Mouse (Mus musculus) adipocyte (in vitro differentiated cells): ENCODE data around the gene Dync2li1.

ENCODE experiments used
- DNase-seq: peaks from one replicate; pipeline ENCODE4 v3.0.0-alpha.2; 2016; ENCODE audit warnings: low spot score

The Dync2li1 gene

DNA sequence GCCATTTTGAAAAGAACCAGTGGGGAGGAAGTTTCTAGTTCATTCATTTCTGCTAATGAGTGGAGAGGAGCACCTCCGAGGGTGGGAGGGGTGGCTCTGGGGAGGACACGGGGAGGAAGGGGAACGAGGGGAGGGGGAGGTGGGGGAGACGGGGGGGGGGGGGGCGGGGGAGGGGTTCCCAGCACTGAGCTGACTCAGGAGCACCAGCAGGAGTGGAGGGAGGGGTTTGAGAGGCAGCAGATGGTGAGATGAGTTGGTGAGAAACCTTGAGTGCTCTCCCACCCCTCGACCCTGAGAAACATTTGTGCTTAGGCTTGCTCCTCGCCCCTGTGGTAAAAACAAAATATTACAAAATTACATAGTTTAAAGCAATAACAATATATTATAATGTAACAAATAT lies 19.6 kb downstream of the Dync2li1 start:
- DNase-seq = no peak

- no peak for DNase-seq
Observed at GRCm38 (mm10) chr17:84646477-84646876, 20.2 kb downstream of the Dync2li1 start.

DNA sequence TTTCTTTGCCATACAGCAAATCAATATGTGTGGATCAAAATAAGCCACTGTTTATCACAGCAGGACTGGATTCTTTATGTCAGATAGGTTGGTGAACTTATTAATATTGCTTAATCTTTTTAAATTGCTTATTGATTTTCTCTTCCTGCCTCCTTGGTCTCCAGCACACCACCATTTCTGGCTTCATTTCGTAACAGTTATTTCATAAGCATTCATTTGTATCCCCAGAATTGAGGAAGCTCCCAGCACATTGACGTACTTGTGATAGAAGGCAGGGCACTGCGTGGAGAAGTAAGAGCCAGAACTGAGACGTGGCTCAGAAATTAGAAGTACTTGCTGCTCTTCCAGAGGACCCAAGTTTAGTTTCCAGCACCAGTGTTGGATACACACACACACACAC lies 21.3 kb downstream of the Dync2li1 start:
- DNase-seq = no peak

DNA sequence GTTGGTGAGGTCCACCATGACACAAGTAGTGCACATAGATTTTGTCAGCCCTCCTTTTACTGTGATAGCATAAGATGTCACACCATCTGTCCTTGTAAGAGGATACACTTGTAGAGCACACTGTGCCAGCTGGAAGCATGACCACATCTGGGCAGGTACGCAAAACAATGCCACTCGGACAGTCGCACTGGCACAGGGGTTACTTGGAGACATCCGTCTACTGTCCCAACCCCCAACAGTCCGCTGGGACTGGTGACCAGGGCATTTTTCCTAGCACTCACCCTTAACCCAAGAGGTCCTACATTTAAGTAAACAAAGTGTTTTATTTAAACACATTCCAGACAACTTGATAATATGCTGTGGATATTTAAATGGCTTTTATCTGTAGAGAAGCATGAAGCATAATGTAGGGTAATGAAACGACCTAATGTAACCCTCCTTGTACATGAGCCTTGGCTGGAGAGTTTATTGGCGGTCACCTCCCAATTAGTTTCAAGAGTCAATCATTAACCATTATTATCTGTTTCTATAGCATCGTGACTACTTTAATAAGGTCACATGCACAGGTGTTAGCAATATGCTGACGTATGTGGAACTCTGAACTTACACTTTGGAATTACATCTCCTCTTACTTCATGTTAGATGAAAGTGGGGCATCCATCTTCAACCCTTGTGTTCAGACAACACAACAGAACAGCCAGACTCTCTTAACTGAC lies 24.2 kb downstream of the Dync2li1 start:
- DNase-seq = no peak

DNA sequence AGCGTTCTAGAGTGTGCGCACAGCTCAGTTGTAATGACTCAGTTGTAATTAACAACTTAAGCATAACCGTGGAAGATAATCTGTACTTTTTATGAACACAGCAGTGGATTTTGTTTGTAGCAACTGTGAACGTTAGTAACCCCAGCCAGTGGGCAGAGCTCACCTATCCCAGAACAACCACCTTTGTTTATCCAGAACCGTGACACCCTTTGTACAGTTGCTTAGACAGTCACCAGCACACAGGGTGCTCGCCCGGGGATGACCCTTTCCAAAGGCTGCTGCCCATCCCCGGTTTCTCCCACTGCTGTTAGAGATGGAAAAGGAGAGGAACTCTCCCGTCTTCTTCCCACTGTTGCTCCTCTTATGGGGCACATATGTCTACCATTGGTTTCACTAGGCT lies 27.2 kb downstream of the Dync2li1 start:
- no peak for DNase-seq

DNA sequence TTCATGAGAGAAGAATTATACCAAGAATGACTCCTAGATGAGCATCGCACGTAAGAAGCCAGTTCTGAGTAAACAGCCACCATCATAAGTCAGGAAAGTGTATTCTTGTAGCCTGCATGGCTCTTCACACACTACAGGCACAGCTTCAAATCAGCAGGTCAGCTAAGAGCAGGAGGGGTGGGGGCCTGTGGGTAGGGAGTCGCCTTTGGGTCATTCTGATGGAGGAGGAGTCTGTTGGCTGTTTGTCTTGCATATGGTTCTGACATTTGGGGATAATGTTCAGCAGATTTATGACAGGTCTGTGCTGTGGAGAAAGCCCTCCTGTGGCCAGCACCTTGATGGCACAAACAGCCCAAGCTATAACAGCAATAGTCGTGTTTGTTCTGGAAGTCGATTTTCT lies 29.9 kb downstream of the Dync2li1 start:
- DNase-seq = no peak

DNA sequence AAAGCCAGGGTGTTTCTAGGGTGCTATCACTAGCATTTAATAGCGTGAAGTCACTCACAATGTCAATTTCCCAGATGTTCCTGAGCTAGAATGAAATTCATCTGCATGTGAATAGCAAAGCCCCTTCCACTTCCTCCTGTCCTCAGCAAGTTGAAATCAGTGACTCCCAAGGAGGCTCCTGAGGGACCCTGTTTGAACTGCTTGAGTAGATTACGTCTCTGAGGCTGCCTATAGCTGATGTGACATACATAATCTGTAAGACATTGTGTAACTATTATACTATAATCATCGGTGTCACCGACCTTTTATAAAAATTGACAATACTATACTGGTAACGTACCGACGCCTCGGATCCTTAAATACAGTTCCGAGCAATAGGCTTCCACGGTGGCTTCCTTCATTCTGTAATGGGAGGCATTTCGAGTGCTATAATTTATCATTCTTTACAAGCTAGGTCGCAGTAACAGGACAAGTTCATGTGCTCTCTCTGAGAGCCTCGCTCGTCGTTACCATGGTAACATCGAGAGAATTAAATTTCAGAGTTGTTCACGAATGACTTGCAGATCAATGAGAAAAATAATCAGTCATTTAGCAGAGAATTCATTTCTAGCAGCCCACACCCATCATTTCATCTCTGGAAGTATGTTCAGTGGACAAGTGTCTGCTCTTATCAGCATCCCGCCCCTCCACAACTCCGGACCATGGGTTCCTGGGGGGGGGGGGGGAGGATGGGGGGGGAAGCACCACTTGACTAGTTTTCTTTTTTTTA lies 30.5 kb downstream of the Dync2li1 start:
- DNase-seq = no peak

DNA sequence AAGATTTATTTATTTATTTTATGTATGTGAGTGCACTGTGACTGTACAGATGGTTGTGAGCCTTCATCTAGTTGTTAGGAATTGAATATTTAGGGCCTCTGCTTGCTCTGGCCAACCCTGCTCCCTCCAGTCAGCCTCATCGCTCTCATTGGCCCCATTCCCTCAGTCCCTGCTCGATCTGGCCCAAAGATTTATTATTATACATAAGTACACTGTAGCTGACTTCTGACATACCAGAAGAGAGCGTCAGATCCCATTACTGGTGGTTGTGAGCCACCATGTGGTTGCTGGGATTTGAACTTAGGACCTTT lies 31.1 kb downstream of the Dync2li1 start:
- DNase-seq = peak; percentile 24

DNA sequence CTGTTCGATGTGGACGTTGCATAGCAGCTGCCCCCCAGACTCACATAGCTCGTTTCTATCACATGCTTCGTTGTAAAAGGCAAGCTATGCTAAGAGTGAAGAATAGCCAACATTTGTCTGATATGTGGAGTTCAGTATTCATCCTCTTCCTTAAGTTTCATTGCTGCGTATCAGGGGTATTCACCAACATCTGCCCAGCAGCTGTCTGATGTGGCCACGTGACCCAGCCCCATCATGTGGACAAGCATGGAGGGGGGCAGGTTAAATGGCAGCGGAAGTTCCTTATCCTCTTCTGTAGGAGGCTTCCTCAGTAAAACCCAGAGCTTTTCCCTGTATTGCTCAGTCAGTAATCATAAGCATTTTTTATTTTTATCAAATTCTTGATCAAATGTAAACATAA lies 31.5 kb downstream of the Dync2li1 start:
- DNase-seq = no peak

- DNase-seq = no peak
Observed at GRCm38 (mm10) chr17:84658195-84658594, 31.9 kb downstream of the Dync2li1 start.

DNA sequence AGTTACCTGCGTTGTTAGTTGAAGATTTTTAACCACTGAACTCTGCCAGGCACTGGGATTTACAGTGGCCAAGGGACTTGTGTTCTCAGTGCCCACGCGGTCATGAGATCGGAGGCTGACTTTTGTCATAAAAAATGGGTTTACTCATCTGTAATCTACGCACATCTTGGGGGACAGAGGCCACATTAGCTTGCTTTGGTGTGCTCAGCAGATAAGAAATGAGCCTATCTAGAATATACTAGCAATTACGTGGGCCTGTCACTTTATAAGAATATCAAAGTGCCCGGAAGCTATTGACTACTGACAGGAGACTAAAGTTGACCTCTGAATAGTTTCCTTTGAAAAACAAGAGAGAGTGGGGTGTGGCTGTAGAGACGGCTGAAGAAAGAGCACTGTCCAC lies 32.7 kb downstream of the Dync2li1 start:
- DNase-seq = no peak

GRCm38 (mm10) chr17:84665053-84665452 lies 38.8 kb downstream of the Dync2li1 start:
- no peak for DNase-seq

- DNase-seq = no peak
Observed at GRCm38 (mm10) chr17:84665691-84666090, 39.4 kb downstream of the Dync2li1 start.

DNA sequence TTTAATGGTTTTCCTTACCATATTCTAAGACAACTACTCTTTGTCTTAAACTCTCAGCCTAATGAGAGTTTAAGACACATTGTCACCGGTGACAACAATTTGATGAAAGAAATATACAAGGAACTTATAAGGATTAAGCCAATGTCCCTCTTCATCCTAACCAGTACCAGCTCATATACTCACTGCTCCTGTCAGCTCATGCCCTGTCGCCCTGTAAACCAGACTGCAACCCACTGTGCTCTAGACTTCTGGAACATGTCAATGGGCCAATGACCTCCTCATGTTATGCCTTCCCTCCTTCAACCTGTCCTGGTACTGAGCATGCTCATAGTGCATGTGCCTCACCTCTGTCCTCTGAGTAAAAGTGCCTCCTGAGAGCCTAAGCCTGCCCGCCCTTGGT lies 41.6 kb downstream of the Dync2li1 start:
- no peak for DNase-seq

DNA sequence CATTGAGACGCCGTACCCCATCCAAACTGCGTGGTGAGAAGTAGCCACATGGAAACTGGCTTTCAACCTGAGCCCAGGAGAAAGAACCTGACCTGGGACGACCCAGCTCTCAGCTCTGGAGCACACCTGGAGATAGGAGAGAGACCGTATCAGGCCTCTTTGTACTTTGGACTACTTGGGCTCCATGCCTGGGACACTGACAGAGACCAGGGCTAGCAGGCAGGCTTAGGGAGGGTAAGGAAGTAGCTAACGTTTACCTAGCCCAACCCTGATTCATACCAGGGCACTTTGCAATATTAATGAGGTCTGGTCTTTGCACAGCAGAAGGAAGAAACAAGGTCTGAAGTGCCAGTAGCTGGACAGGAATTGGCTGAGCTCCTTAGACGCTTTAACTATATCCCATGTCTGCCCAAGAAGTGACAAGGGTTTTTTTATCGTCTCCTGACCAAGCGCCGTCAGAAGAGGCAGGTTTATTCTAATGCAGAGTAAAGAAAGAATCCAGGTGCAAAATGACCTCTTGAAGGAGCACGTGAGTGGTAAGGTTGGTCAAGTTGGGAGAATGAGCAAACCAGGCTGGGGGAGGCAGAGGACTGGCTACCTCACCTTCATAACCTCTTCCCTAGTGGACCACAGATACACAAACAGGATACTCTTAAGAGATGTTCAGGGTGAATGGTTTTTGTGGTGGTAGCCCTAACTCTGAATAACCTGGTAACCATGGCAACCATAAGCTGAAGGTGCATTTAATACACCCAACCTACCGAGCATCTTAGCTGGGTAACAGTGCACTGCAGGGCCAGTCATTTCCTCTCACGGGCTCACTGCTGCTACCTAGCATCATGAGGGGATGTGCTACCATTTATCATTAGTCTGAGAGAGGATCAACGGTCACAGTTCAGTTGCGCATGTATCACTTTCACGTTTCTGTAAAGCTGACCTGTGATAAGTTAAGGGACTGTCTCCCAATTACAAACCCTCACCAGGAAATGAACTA lies 46.4 kb downstream of the Dync2li1 start:
- DNase-seq = no peak

DNA sequence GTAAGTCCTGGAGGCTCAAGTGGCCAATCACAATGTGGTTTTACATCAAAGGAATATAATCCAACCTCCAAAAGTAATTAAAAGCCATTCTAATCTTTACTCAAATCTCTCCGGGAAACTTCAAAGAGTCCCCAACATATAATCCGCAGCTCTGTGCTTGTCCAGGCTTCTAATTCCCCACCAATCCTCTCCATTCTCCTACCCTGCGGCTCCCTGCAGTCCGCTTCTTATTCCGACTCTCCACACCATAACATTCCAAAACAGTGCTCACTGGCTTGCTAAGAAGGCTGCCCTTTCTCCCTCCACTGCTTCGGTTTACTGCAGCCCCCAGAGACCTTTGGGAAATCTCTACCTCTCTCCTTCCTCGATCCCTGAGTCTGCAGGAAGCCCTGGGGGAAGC lies 47.8 kb downstream of the Dync2li1 start:
- DNase-seq = no peak

- no peak for DNase-seq
Observed at GRCm38 (mm10) chr17:84675204-84675603, 48.9 kb downstream of the Dync2li1 start.

- DNase-seq = no peak
Observed at GRCm38 (mm10) chr17:84675951-84676366, 49.7 kb downstream of the Dync2li1 start, which contains the start of gene Abcg8. TSS of gene Abcg8 (plus strand) at chr17:84676302.

GRCm38 (mm10) chr17:84677595-84677994 lies 51.3 kb downstream of the Dync2li1 start:
- no peak for DNase-seq

GRCm38 (mm10) chr17:84681670-84682069 lies 55.4 kb downstream of the Dync2li1 start:
- peak; percentile 31 for DNase-seq

GRCm38 (mm10) chr17:84682734-84683717 lies 56.7 kb downstream of the Dync2li1 start, which contains the start of gene Abcg5:
TSS of gene Abcg5 (minus strand) at chr17:84683011.
- no peak for DNase-seq
